Mouse (Mus musculus): ENCODE data around the gene Krt83.

GRCm38 (mm10) chr15:101479666-101480060, 11.6 kb downstream of the Krt83 start:
- TF ChIP-seq CTCF (IDR thresholded peaks at IDR 0.05; ENCODE audit: borderline replicate concordance, insufficient read depth, low read depth, low read length) (no peak), POLR2A (IDR thresholded peaks at IDR 0.05; ENCODE audit: borderline replicate concordance, insufficient read depth, low read length) (no peak)

All from cerebellum, adult 2 months (tissue).